Mouse (Mus musculus) fibroblast of lung, adult 2 months (primary cell): Measurements from ENCODE around the gene Ap3s2.

ENCODE experiments used
- DNase-seq: peaks from one replicate; pipeline ENCODE4 v3.0.0-alpha.2; 2011; ENCODE audit warnings: low read depth

Ap3s2 gene

GRCm38 (mm10) chr7:79920344-79920983 is at the start of gene Ap3s2:
TSS of gene Ap3s2 (minus strand) at chr7:79920649.
- peak; percentile 80 for DNase-seq

DNA sequence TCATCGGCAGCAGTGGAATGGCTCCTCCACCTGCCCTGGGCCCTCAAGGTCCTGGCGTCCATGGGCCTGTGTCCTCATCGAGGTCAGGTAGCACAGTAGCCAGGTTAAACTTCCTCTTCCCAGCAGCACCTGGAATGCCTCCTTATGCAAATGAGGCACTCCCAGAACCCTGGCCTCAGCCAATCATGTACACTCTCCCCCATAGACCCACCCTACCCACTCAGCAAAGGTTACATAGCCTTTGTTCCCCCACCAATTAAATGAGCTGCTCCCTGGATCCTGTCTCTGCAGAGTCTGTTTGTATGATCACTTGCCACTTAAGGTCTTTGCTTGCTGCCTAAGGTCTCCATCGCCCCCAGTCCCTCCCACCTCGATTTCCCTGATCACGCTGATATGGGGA is 47.9 kb upstream of the Ap3s2 start:
- DNase-seq = no peak

- DNase-seq = no peak
These were observed 41.2 kb upstream of the Ap3s2 start for GRCm38 (mm10) chr7:79961600-79961999.

DNA sequence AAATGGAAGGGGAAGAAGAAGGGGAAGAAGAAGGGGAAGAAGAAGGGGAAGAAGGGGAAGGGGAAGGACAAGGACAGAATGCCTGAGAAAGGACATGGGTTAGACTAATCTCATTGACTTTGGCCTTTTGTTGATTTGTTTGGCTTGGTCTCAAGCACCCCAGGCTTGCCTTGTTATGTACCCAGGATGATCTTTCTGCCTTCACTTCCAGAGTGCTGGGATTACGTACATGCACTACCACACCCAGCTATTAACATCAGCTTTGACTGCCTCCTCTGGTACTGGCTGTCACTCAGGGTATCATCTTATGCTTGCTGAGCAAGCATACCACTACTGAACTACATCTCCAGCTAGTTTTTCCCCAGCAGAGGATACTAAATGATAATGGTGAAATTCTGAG is 35.7 kb upstream of the Ap3s2 start:
- no peak for DNase-seq

DNA sequence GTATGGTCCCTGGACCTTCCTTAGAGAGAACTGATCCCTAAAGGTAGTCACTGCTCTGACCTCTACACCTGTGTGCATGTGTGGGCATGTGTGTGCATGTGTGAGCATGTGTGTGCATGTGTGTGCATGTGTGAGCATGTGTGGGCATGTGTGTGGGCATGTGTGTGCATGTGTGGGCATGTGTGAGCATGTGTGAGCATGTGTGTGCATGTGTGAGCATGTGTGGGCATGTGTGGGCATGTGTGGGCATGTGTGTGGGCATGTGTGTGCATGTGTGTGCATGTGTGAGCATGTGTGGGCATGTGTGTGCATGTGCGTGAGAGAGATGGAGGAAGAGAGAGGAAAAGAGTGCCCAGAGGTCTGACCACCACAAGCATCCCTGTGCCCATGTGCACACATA is 34.4 kb upstream of the Ap3s2 start:
- DNase-seq = no peak

DNA sequence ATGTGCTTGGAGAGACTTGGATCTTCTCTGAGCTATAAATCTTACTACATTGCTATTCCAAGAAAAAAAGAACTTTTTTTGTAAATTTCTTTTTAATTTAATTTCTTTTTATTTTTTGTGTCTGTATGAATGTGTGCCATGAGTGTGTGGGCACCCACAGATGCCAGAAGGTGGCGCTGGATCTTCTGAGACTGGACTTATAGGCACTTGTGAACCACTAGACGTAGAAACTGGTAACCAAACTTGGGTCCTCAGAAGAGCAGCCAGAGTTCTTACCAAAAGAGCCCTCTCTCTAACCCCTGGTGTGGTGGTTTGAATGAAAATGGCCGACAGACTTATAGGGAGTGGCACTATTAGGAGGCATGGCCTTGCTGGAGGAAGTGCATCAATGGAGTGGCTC is 30.6 kb upstream of the Ap3s2 start:
- no peak for DNase-seq

GRCm38 (mm10) chr7:79950236-79950635 is 29.8 kb upstream of the Ap3s2 start:
- DNase-seq = no peak

GRCm38 (mm10) chr7:79935511-79936205 is 15.2 kb upstream of the Ap3s2 start:
- no peak for DNase-seq

- DNase-seq = no peak
These were observed 14.5 kb upstream of the Ap3s2 start, which contains the start of gene Arpin for GRCm38 (mm10) chr7:79934862-79935510. TSS of gene Arpin (minus strand) at chr7:79935359.

DNA sequence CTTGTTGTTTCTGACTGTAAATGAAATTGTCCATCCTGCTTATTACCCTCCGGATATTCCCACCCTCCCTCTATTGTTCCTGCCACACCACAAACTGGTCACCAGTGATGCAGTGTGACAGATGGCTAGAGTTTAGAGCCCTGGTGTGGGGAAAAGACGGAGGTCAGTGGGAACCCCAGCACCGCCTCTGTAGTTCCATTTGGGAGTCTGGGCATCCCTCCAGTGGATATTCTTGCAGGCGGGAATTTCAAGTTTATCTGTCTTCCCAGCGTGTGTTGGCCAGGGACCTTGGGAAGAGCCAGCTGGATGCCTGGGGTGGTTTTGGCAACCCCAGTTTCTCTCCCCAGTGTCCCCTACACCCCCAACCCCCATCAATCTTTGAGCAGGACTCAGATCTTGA is 14.0 kb upstream of the Ap3s2 start:
- no peak for DNase-seq

GRCm38 (mm10) chr7:79928516-79929052 is 8.1 kb upstream of the Ap3s2 start:
- no peak for DNase-seq

- no peak for DNase-seq
These were observed 5.9 kb downstream of the Ap3s2 start for GRCm38 (mm10) chr7:79914556-79914955.

GRCm38 (mm10) chr7:79907356-79907755 is 13.1 kb downstream of the Ap3s2 start:
- no peak for DNase-seq

GRCm38 (mm10) chr7:79906914-79907313 is 13.5 kb downstream of the Ap3s2 start:
- DNase-seq = no peak

DNA sequence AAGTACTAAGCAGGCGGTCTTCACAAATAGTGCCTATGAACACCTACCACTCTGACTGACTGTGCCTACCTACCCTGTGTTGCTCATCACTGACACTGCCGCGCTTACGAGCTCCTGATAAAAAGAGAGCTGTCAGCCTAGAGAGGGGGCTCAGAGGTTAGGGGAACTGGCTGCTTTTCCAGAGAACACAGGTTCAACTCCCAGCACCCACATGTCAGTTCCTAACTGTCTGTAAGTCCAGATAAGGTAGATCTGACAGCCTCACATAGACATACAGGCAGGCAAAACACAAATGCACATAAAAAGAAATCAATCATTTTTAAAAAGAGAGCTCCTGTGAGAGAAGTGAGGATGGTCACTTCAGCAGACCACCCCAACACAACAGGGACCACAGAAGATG is 15.3 kb downstream of the Ap3s2 start:
- DNase-seq = no peak

DNA sequence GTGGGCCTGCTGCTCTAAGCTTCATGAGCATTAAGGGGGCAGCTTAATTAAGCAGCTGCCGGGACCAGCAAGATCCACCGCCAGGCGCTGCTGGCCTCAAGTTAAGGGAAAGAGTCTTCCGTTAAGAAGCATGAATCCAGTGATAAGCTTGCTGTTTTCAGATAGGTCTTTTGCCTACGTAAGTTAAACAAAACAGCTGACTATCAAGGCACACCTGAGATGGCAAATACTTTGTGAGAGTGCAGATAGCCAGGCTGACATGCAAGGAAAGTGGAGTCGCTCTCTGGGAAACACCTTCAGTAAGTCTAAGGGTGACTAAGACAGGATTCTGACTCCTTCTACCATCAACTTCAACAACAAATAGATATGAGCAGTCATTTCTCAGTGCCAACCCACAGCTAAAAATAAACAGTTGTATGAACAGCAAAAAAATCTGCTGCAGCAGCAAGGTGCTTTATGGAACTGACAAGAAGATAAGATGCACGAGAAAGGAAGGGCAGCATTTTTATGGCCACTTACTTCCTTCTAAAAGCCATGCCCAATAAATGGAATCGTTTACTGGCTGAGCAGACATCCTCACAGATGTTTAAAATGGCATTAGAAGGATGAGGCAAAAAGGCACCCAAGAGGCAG is 17.2 kb downstream of the Ap3s2 start:
- no peak for DNase-seq

DNA sequence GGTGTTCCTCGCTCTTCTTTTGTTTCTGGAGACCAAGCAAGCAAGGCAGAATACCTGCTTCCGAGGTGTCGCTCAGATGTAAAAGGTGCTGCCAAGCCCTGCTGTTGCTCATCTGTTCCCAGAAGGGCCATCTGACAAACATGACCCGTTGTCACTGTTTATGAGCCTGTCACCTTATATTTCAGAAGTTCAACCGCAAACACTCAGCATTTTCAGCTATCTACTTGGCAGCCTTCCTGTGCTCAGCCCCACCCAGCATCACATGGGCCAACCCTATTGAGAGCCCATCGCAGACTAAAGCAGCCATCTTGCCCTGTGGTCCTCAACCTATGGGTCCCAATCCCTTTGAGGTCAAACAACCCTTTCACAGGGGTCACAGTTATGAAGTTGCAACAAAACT is 19.7 kb downstream of the Ap3s2 start:
- no peak for DNase-seq

GRCm38 (mm10) chr7:79895225-79895624 is 25.2 kb downstream of the Ap3s2 start:
- DNase-seq = no peak

- no peak for DNase-seq
These were observed 25.7 kb downstream of the Ap3s2 start for GRCm38 (mm10) chr7:79894790-79895189.

GRCm38 (mm10) chr7:79892576-79893428 is 27.6 kb downstream of the Ap3s2 start:
- no peak for DNase-seq

DNA sequence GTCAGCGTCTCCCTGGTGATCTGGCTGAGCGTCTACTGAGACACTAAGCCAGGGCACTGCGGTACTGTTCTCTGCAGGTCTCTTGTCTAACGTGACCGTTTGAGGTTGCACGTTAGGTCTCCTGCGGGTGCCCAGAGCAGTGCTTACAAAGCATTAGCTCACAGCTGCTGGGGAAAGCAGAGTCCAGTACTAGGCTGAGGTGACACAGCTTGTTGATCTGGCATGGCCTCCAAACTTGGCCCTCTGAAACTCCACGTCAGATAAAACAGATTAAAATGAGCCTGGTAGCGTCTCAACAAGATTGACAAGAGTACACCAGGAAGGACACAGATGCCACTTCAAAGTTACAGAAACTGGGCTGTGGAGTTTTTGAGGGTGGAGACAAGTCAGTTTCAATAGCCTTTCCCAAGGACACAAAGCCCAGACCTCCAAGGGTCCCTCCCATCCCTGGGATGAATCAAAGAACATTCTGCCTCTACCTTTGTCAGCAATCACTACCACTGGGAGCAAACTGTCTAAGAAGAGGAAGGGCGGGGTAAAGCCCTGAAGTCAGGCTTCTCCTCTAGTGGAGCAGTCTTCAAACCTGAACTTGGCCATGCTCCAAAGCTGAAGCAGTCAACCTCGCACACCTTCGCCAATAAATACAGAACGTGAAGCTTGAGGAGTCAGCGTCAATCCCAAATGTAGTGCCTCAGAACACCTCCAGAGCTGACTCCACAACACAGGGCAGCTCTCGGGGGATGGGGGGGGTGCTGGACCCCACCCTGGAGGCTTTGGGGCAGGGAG is 29.8 kb downstream of the Ap3s2 start:
- DNase-seq = no peak
